Mouse (Mus musculus): ENCODE data around the gene Bod1l. TPM values are rescaled to one million over a fixed set of nuclear protein-coding genes. Genes with fewer than 3 reads are reported as not detected.

Gene Bod1l
- total and polyA plus RNA-seq, 3 experiments: 20.7 to 472 (median 23.8) TPM

- H3K79me2 ChIP-seq (ENCODE audit: control insufficient read depth, insufficient read depth, low read length, poor library complexity): no peaks in the 10 kb centered on the region
- no peaks in the 10 kb centered on the region for H3K9me3 ChIP-seq (replicated peaks; ENCODE audit: insufficient read depth, low read length)
- H3K4me3 ChIP-seq (ENCODE audit: control insufficient read depth in 1 of 2, insufficient read depth in 1 of 2, low read depth in 2 of 2, low read length in 2 of 2): no peak overlapping the region
- peaks cover 20 to 50% of the 10 kb centered on the region in 2 experiments for H3K36me3 ChIP-seq (ENCODE audit: control insufficient read depth in 1 of 2, insufficient read depth in 2 of 2, low read length in 2 of 2)
- TF ChIP-seq GABPA (IDR thresholded peaks at IDR 0.05; ENCODE audit: low read depth, low read length): no peak
- no peak for TF ChIP-seq EP300 (IDR thresholded peaks at IDR 0.05; ENCODE audit: low read depth in 1 of 2, low read length in 2 of 2)
- no peak for TF ChIP-seq MAZ (IDR thresholded peaks at IDR 0.05; ENCODE audit: low read depth, low read length)
- no peak for TF ChIP-seq TCF12 (IDR thresholded peaks at IDR 0.05; ENCODE audit: low read depth, low read length)
- no peak for TF ChIP-seq POLR2A (IDR thresholded peaks at IDR 0.05; ENCODE audit: control insufficient read depth in 1 of 2, insufficient read depth in 1 of 2, low read depth in 1 of 2, low read length in 2 of 2, poor library complexity in 1 of 2)
- no peak for TF ChIP-seq ZMIZ1 (IDR thresholded peaks at IDR 0.05; ENCODE audit: low read depth, low read length)
- TF ChIP-seq MAFK (IDR thresholded peaks at IDR 0.05; ENCODE audit: borderline replicate concordance, low read depth, low read length): no peak
- no peak for TF ChIP-seq NELFE (IDR thresholded peaks at IDR 0.05; ENCODE audit: low read depth, low read length)
- TF ChIP-seq MYB (IDR thresholded peaks at IDR 0.05; ENCODE audit: low read depth, low read length): no peak
- no peak for TF ChIP-seq MEF2A (IDR thresholded peaks at IDR 0.05; ENCODE audit: extremely low read depth, insufficient replicate concordance, low read depth, low read length, poor library complexity, severe bottlenecking)
- no peak for TF ChIP-seq ETS1 (IDR thresholded peaks at IDR 0.05; ENCODE audit: low read depth, low read length)
- no peak for TF ChIP-seq CHD1 (IDR thresholded peaks at IDR 0.05; ENCODE audit: low read depth, low read length)
- no peak for DNase-seq (ENCODE audit: low read depth, low spot score)
- H3K27ac ChIP-seq (ENCODE audit: control insufficient read depth, low read depth, low read length): no peak overlapping the region
- peaks cover 25 to 33% of the 10 kb centered on the region in 2 experiments for H3K4me1 ChIP-seq (ENCODE audit: control insufficient read depth in 1 of 2, insufficient read depth in 2 of 2, low read length in 2 of 2)
- H3K27me3 ChIP-seq (ENCODE audit: control insufficient read depth in 1 of 2, insufficient read depth in 2 of 2, low read length in 2 of 2): no peaks in the 10 kb centered on the region
- no peak overlapping the region for H3K9ac ChIP-seq (ENCODE audit: control insufficient read depth, low read depth, low read length, poor library complexity, severe bottlenecking)
Measured at GRCm38 (mm10) chr5:41807383-41807782, 36.7 kb downstream of the Bod1l start.

GRCm38 (mm10) chr5:41806176-41806575 is 37.9 kb downstream of the Bod1l start:
- Histone ChIP-seq H3K4me3 (ENCODE audit: control insufficient read depth in 1 of 2, insufficient read depth in 1 of 2, low read depth in 2 of 2, low read length in 2 of 2) (no peak overlapping the region), H3K27me3 (ENCODE audit: control insufficient read depth in 1 of 2, insufficient read depth in 2 of 2, low read length in 2 of 2) (no peaks in the 10 kb centered on the region), H3K27ac (ENCODE audit: control insufficient read depth, low read depth, low read length) (peak overlapping the region; percentile 64), H3K36me3 (ENCODE audit: control insufficient read depth in 1 of 2, insufficient read depth in 2 of 2, low read length in 2 of 2) (peaks cover 20 to 46% of the 10 kb centered on the region in 2 experiments), H3K9me3 (replicated peaks; ENCODE audit: insufficient read depth, low read length) (no peaks in the 10 kb centered on the region), H3K79me2 (ENCODE audit: control insufficient read depth, insufficient read depth, low read length, poor library complexity) (no peaks in the 10 kb centered on the region), H3K4me1 (ENCODE audit: control insufficient read depth in 1 of 2, insufficient read depth in 2 of 2, low read length in 2 of 2) (peaks cover 18 to 33% of the 10 kb centered on the region in 2 experiments), H3K9ac (ENCODE audit: control insufficient read depth, low read depth, low read length, poor library complexity, severe bottlenecking) (no peak overlapping the region)
- peak; percentile 67 for TF ChIP-seq MXI1 (IDR thresholded peaks at IDR 0.05; ENCODE audit: low read depth, low read length)
- TF ChIP-seq EP300 (IDR thresholded peaks at IDR 0.05; ENCODE audit: low read depth in 1 of 2, low read length in 2 of 2): peak; percentile 97 to 98
- peak; percentile 76 for TF ChIP-seq MYC (IDR thresholded peaks at IDR 0.05; ENCODE audit: low read depth, low read length)
- TF ChIP-seq JUND (IDR thresholded peaks at IDR 0.05; ENCODE audit: low read depth, low read length): 0 out of 2 replicates have a peak, but pooled peaks have one; percentile 13
- no peak for TF ChIP-seq CHD1 (IDR thresholded peaks at IDR 0.05; ENCODE audit: low read depth, low read length)
- TF ChIP-seq MAFK (IDR thresholded peaks at IDR 0.05; ENCODE audit: borderline replicate concordance, low read depth, low read length): peak; percentile 61; the same call in 1 of the 2 replicates
- TF ChIP-seq E2F4 (IDR thresholded peaks at IDR 0.05; ENCODE audit: borderline replicate concordance, low read depth, low read length): no peak
- TF ChIP-seq ZMIZ1 (IDR thresholded peaks at IDR 0.05; ENCODE audit: low read depth, low read length): no peak
- TF ChIP-seq USF2 (IDR thresholded peaks at IDR 0.05; ENCODE audit: borderline replicate concordance in 1 of 2, insufficient read depth in 1 of 2, low read depth in 1 of 2, low read length in 2 of 2): no peak
- peak; percentile 60; the same call in 1 of the 2 replicates for TF ChIP-seq BHLHE40 (IDR thresholded peaks at IDR 0.05; ENCODE audit: borderline replicate concordance, low read depth, low read length)
- 0 out of 2 replicates have a peak, but pooled peaks have one; percentile 34 for TF ChIP-seq MYB (IDR thresholded peaks at IDR 0.05; ENCODE audit: low read depth, low read length)
- no peak for TF ChIP-seq NELFE (IDR thresholded peaks at IDR 0.05; ENCODE audit: low read depth, low read length)
- peak; percentile 79 for TF ChIP-seq USF1 (IDR thresholded peaks at IDR 0.05; ENCODE audit: low read depth, low read length)
- TF ChIP-seq HCFC1 (IDR thresholded peaks at IDR 0.05; ENCODE audit: low read depth, low read length): no peak
- peak; percentile 86 for TF ChIP-seq ETS1 (IDR thresholded peaks at IDR 0.05; ENCODE audit: low read depth, low read length)
- peak; percentile 52; the same call in 1 of the 2 replicates for TF ChIP-seq POLR2AphosphoS2 (IDR thresholded peaks at IDR 0.05; ENCODE audit: low read length)
- TF ChIP-seq MAX (IDR thresholded peaks at IDR 0.05; ENCODE audit: low read length): peak; percentile 67; the same call in 1 of the 2 replicates
- no peak for TF ChIP-seq ZNF384 (IDR thresholded peaks at IDR 0.05; ENCODE audit: low read depth, low read length)
- TF ChIP-seq CTCF (IDR thresholded peaks at IDR 0.05 in 2 of 3, conservative IDR thresholded peaks at IDR 0.05 in 1 of 3; ENCODE audit: control insufficient read depth in 1 of 3, insufficient read depth in 1 of 3, low read depth in 2 of 3, low read length in 3 of 3, poor library complexity in 1 of 3, severe bottlenecking in 1 of 3): no peak
- TF ChIP-seq ZKSCAN1 (IDR thresholded peaks at IDR 0.05; ENCODE audit: low read depth, low read length): no peak
- no peak for TF ChIP-seq MAZ (IDR thresholded peaks at IDR 0.05; ENCODE audit: low read depth, low read length)
- peak; percentile 98 for TF ChIP-seq GATA1 (IDR thresholded peaks at IDR 0.05; ENCODE audit: low read depth, low read length)
- peak; percentile 79 for TF ChIP-seq SIN3A (IDR thresholded peaks at IDR 0.05; ENCODE audit: low read length)
- TF ChIP-seq RCOR1 (IDR thresholded peaks at IDR 0.05; ENCODE audit: low read depth, low read length): peak; percentile 99
- peak; percentile 97 for TF ChIP-seq TCF12 (IDR thresholded peaks at IDR 0.05; ENCODE audit: low read depth, low read length)
- TF ChIP-seq TAL1 (IDR thresholded peaks at IDR 0.05; ENCODE audit: low read length): peak; percentile 88
- peak; percentile 78 for DNase-seq (ENCODE audit: low read depth, low spot score)
